Mouse (Mus musculus) stomach, postnatal 0 days (tissue): ENCODE results near the gene Dhtkd1.

ENCODE experiments used
- CTCF ChIP-seq: IDR thresholded peaks from 2 replicates; pipeline ENCODE4 v1.5.1; 2016; ENCODE audit warnings: antibody characterized with exemption, low read depth, mild to moderate bottlenecking, moderate library complexity
- EP300 ChIP-seq: optimal IDR thresholded peaks from 2 replicates; pipeline ENCODE3; 2016; ENCODE audit warnings: antibody characterized with exemption

- no peak for TF ChIP-seq CTCF
- TF ChIP-seq EP300, result no peak
Measured at GRCm38 (mm10) chr2:5877446-5877845, 65.1 kb downstream of the Dhtkd1 start.
